Mouse (Mus musculus) heart, adult 2 months (tissue): Measurements from ENCODE around the gene Mtg2.

Experiments
- EP300 ChIP-seq: fragments of 200-500 bp; IDR thresholded peaks from 2 replicates; pipeline ENCODE4 v1.6.1; 2011; ENCODE audit warnings: low read depth, low read length, control low read depth; ENCODE audit not compliant: insufficient read depth
- POLR2A ChIP-seq: fragments of 200-500 bp; IDR thresholded peaks from 2 replicates; pipeline ENCODE4 v1.6.1; 2011; ENCODE audit warnings: mild to moderate bottlenecking, low read depth, low read length, control low read depth; ENCODE audit not compliant: insufficient read depth

GRCm38 (mm10) chr2:180032925-180033324 lies 37.5 kb upstream of the Mtg2 start:
- TF ChIP-seq EP300 (no peak), POLR2A (no peak)
